Mouse (Mus musculus) splenic B cell, adult 2 months (primary cell): Measurements from ENCODE around the gene 1700025C18Rik.

ENCODE experiments used
- DNase-seq: peaks from one replicate; pipeline ENCODE4 v3.0.0-alpha.2; 2011; ENCODE audit warnings: low read depth, low spot score
- H3K27me3 ChIP-seq: 2 replicates; pipeline ENCODE4 v1.6.1; 2012; ENCODE audit warnings: mild to moderate bottlenecking, low read length, moderate library complexity, mixed read lengths; ENCODE audit not compliant: control insufficient read depth, poor library complexity, insufficient read depth, severe bottlenecking
- H3K36me3 ChIP-seq: 2 replicates; pipeline ENCODE4 v1.6.1; 2012; ENCODE audit warnings: mild to moderate bottlenecking, low read length, moderate library complexity, mixed read lengths; ENCODE audit not compliant: control insufficient read depth, poor library complexity, insufficient read depth, severe bottlenecking

The 1700025C18Rik gene

DNA sequence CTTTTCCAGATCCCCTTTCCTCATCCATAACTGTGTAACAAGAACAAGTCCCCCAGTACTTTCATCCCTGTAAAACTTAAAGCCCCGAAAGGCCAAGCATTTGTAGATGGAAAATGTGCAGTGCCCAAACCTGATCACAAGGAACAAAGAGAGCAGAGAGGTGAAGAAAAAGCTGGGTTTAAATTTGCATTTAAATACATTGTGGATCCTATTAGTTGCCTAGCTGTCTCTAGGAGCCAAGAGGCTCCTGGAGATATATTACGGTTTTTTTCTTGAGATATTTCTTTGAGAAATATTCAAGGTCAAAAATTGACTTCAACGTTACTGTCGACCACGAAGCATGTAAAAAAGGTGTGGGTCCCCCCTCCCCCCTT is 55.5 kb downstream of the 1700025C18Rik start:
- Histone ChIP-seq H3K27me3 (no peaks in the 10 kb centered on the region), H3K36me3 (no peaks in the 10 kb centered on the region)
- DNase-seq: no peak

DNA sequence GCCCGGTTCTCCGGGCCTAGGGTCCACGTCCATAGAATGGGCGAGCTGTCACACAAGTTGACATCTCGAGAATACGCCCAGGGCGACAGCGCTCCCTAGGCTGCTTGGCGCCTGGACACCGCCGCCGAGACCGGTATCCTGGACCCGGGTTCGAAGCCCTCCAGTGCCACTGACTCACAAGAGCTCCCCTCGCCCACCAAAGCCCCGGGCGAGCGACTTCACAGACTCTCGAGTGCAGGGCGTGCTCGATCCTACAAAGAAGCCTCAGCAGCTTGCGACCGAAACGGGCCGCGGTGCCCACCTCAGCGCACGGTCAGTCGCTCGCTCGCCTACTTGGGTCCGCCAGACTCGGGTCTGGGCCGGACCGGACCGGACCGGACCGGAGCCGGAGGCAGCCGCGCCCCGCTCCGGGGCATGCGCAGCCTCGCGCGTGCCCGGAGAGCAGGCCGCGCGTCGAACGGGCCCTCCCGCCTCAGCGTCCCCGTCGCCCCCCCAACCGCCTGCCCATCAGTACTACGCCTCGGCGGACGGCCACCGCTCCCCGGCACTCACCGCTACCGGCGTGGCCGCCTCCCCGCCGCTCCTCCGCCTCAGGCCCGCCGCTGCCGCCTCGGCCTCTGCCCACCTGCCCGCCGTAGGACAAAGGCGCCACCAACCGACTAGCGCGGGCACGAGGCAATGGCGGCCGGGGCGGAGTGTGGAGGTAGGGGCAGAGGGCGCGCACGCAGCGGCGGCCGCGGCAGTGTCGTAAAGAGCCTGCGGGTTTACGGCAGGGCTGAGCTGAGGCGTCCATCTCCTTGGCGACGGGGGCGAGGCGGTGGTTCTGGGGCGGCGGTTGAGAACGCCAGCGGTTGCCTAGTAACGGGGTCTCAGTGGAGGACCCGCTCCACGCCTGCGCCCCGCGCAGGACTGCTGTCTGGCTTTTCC is 56.2 kb downstream of the 1700025C18Rik start, which contains the start of gene Ncoa5:
Gene Ncoa5, minus strand, starts transcription at position 737 of the 927 bp plus-strand sequence.
- no peaks in the 10 kb centered on the region for H3K36me3 ChIP-seq
- H3K27me3 ChIP-seq: no peaks in the 10 kb centered on the region
- DNase-seq: peak; percentile 96

DNA sequence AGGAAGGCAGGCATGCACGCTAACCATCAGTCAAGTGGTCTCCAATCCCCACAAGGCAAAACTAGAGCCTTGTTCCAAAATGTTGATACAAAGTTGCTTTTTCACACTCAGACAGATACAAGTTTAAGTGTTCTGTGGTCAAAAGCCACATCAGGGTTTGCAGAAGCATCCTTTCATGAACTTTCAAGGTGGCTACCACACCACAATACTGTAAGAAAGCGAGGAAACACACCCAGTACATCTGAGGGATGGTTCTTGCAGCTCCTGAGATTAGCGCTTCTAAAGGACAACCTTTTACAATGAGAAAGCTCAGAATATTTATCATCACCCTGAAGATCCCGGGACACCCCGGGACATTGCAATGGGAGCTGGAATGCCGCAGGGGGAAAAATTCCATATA is 57.2 kb downstream of the 1700025C18Rik start:
- H3K27me3 ChIP-seq: no peaks in the 10 kb centered on the region
- no peak for DNase-seq

DNA sequence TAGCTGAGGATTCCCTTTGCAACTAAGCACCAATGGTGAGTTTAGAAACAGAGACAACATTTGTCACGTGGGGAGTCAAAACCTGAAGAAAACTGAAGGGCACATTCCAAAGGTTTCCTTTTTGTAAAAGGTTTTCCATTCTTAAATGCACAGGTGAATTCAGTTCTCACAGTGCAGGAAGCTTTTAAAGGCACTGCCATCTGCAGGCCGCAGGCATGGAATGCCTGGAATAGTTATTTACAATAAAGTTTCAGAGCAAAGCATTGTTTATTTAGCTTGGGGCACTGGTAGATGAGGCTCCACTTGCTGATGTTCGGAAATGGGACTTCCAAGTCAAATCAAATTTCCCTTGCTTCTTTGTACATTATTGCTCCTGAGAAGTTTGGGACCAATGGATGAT is 58.0 kb downstream of the 1700025C18Rik start:
- Histone ChIP-seq H3K36me3 (no peaks in the 10 kb centered on the region), H3K27me3 (no peaks in the 10 kb centered on the region)
- DNase-seq: no peak

More for the DNA sequence above, 57.2 kb downstream of the 1700025C18Rik start:
- no peaks in the 10 kb centered on the region for H3K36me3 ChIP-seq
